ENCODE assay signal across 9 mouse cellular contexts in the genomic region with DNA sequence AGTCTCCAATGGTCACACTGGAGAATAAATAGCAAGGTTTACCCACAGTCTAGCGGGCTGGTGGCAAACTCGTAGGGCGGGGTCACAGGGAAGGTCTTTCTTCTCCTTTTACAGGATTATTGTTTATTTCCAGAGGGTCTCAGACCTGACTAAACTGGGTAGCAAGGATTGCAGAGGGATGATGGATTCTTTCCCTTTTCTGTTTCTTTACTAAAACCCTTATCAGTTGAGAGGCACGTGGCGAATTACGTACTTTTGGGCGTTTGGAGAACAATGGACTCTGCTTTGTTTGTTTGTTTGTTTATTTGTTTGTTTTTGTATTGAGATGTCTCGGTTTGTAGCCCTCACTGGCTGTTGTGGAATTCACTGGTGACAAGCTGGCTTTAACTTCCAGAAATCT. TPM values are rescaled to one million over a fixed set of nuclear protein-coding genes. Genes with fewer than 3 reads are reported as not detected.
A peak's percentile ranks its signal among the peaks of the same experiment; 100 is the strongest.
DNase-seq lines count a peak whose midpoint lies in the region; ATAC-seq and TF ChIP-seq lines count a peak whose summit lies in the region.
"Had no signal": no experiment of that assay in that cellular context is flagged by ENCODE, and none has a peak within 500 bp of the region (broad histone marks: within the 10 kb centered on the region; RNA-seq: fewer than 3 reads in every experiment).

No protein-coding gene starts in this region.

- H3K27ac ChIP-seq in testis, adult 2 months (ENCODE audit: control insufficient read depth, insufficient read depth, low read depth, low read length) = no peak overlapping the region
- no peak overlapping the region for H3K27ac ChIP-seq in liver, embryonic 11.5 days (ENCODE audit: low read depth, low read length)

- no peak for TF ChIP-seq CTCF in testis, adult 2 months (IDR thresholded peaks at IDR 0.05; ENCODE audit: control insufficient read depth, insufficient read depth, insufficient replicate concordance, low read depth, low read length)

- TF ChIP-seq POLR2A in testis, adult 2 months (IDR thresholded peaks at IDR 0.05; ENCODE audit: control insufficient read depth, low read depth, low read length) = no peak

- ATAC-seq in liver, embryonic 11.5 days (replicated peaks; ENCODE audit: low FRiP score) = no peak

- H3K27me3 ChIP-seq in testis, adult 2 months (ENCODE audit: control insufficient read depth, insufficient read depth, low read length) = 0 out of 2 replicates have a peak, but pooled peaks cover 2% of the 10 kb centered on the region
- no peaks in the 10 kb centered on the region for H3K27me3 ChIP-seq in liver, embryonic 11.5 days (replicated peaks; ENCODE audit: control insufficient read depth, insufficient read depth, low read length)

- H3K9me3 ChIP-seq in liver, embryonic 11.5 days (ENCODE audit: control insufficient read depth, low read length) = no peaks in the 10 kb centered on the region

- no peaks in the 10 kb centered on the region for H3K36me3 ChIP-seq in testis, adult 2 months (ENCODE audit: control insufficient read depth, insufficient read depth, low read length)
- H3K36me3 ChIP-seq in liver, embryonic 11.5 days (ENCODE audit: control insufficient read depth, insufficient read depth, low read length) = no peaks in the 10 kb centered on the region

- H3K4me2 ChIP-seq in liver, embryonic 11.5 days = peak overlapping the region; percentile 90

- peaks cover 8% of the 10 kb centered on the region for H3K4me1 ChIP-seq in testis, adult 2 months (ENCODE audit: control insufficient read depth, insufficient read depth, low read length)
- peaks cover 8% of the 10 kb centered on the region for H3K4me1 ChIP-seq in liver, embryonic 11.5 days (replicated peaks; ENCODE audit: control insufficient read depth, insufficient read depth, low read length)

- intact Hi-C loops in left cerebral cortex, postnatal 4 days (cut with DNase I) = loop anchor here (5.0 kb wide), 2 partner anchors 48 to 107 kb away; no protein-coding TSS in a partner anchor

- peak; percentile 16 for DNase-seq in cerebellum, adult 9-11 months
- no peak for DNase-seq in cerebellum, adult 11 months
- no peak for DNase-seq in testis, postnatal 14 days (ENCODE audit: low spot score)
- no peak for DNase-seq in liver, embryonic 11.5 days (ENCODE audit: low spot score)
- DNase-seq in adrenal gland, adult 8-10 months = no peak
- no peak for DNase-seq in spleen, postnatal 10 days (ENCODE audit: low spot score in 2 of 2)
- DNase-seq in left cerebral cortex, postnatal 4 days = no peak

- H3K4me3 ChIP-seq in testis, adult 2 months (ENCODE audit: control insufficient read depth, low read depth, low read length) = peak overlapping the region; percentile 20; the same call in 1 of the 2 replicates
- H3K4me3 ChIP-seq in liver, embryonic 11.5 days (ENCODE audit: low read depth, low read length) = peak overlapping the region; percentile 52

- WGBS in liver, embryonic 11.5 days = 3% methylated on average over 8 of the region's 8 CpGs

- peak overlapping the region; percentile 28; the same call in 1 of the 2 replicates for H3K9ac ChIP-seq in liver, embryonic 11.5 days (ENCODE audit: low read depth, low read length)

RNA-seq across cellular contexts. Expression of a gene that starts 13.5 kb away (rescaled TPM):
- 0.63 TPM in 1 of 2 replicates, not detected in the other for polyA plus RNA-seq in testis, adult 2 months (2012; rRNA removed)
- polyA plus RNA-seq in liver, embryonic 11.5 days (2014; fragmentation: Nextera tagmentation; extraction: Ambion mirVana) = not detected in 2 replicates
- total RNA-seq in adrenal gland, adult 8-10 months (2022) = not detected
- total RNA-seq in left cerebral cortex, postnatal 4 days (2021) = not detected
- total RNA-seq: heart, postnatal 10 days had no signal

RNA-seq across cellular contexts. Expression of a gene that starts 32.8 kb away (rescaled TPM):
- 73.9 and 120 TPM in 2 replicates for polyA plus RNA-seq in testis, adult 2 months (2012; rRNA removed)
- polyA plus RNA-seq in liver, embryonic 11.5 days (2014; fragmentation: Nextera tagmentation; extraction: Ambion mirVana) = not detected in 2 replicates
- not detected for total RNA-seq in adrenal gland, adult 8-10 months (2022)
- not detected for total RNA-seq in left cerebral cortex, postnatal 4 days (2021)
- total RNA-seq: heart, postnatal 10 days had no signal
